Mouse (Mus musculus): ENCODE results near the gene Lrig2.

DNA sequence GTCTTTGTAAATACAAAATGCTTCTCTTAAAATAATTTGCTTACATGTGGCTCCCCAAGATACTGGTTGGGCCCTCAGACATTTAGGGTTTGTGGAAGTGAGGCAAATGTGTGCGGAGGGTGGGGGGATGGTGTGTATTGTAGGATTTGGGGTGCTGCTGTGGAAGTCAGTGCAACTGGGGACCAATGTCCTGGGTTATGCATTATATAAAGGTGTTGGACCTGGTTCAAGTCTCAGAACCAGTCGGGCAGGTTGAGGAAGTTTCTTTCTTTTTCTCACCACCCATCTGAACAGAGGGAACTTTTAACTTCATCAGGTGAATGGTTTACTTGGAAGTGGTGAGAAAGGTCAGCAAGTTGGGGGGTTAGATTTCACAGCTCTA lies 161.9 kb downstream of the Lrig2 start:
- no peak for TF ChIP-seq CTCF (IDR thresholded peaks at IDR 0.05; ENCODE audit: low read depth, low read length)
- TF ChIP-seq POLR2A (IDR thresholded peaks at IDR 0.05; ENCODE audit: extremely low read depth, insufficient read depth, low read length) = no peak
